Mouse (Mus musculus): ENCODE data around the gene Armh1.

Gene Armh1

DNA sequence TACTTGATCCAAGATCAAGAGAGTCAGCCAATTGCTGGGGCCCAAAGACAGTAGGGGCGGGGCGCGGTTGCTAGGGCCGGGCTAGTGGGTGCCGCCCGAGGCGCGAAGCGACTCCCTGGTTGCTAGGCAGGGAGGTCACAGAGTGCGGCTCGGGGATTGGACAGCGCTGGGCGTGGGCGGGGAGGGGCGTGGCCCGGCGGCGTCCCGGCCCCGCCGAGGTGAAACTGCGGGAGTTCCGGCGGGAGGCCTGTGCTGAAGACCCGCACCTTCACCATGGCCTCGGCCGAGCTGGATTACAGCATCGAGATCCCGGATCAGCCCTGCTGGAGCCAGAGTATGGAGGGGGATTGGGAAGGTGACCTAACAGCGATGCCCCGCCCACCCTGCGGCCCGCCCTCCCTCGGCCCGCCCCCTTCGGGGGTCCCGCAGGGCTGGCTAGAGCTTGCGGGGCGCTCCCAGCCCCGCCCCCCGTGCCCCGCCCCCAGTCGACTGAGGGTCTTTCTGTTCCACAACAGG lies at the start of gene Armh1, which contains the start of gene Tmem53:
TSS of gene Armh1 (minus strand) at position 325 of the 516 bp plus-strand sequence.
TSS of gene Tmem53 (plus strand) at position 151 of the 516 bp plus-strand sequence.
- DNase-seq (ENCODE audit: low spot score in 2 of 2), result peak; percentile 73 to 83

- DNase-seq (ENCODE audit: low spot score in 2 of 2), result no peak
Measured at GRCm38 (mm10) chr4:117299921-117300320, 48.0 kb upstream of the Armh1 start.

DNA sequence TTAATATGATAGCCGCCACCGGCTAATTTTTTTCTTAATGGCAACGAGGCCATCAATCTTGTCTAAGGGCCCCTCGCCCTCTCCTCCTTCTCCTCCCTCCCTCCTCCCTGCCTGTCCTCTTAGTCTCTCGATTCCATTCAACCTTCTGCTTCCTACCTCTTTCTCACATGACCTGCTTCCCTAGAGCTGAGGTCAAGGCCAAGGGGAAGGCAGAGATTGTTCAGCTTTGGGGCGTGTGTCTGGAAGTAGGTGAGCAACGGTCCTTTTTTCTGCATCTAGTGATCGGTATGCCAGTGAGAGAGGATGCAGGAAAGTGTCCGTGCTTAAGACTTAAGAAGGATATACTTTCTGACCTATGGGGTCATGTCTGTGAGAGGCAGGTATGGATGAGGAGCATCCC lies 45.9 kb upstream of the Armh1 start:
- DNase-seq (ENCODE audit: low spot score in 2 of 2), result no peak

GRCm38 (mm10) chr4:117296849-117297593 lies 45.1 kb upstream of the Armh1 start:
- no peak for DNase-seq (ENCODE audit: low spot score in 2 of 2)

GRCm38 (mm10) chr4:117291696-117292095 lies 39.8 kb upstream of the Armh1 start:
- no peak for DNase-seq (ENCODE audit: low spot score in 2 of 2)

- DNase-seq (ENCODE audit: low spot score in 2 of 2), result peak; percentile 56 to 71
Measured at GRCm38 (mm10) chr4:117288927-117289801, 37.2 kb upstream of the Armh1 start.

DNA sequence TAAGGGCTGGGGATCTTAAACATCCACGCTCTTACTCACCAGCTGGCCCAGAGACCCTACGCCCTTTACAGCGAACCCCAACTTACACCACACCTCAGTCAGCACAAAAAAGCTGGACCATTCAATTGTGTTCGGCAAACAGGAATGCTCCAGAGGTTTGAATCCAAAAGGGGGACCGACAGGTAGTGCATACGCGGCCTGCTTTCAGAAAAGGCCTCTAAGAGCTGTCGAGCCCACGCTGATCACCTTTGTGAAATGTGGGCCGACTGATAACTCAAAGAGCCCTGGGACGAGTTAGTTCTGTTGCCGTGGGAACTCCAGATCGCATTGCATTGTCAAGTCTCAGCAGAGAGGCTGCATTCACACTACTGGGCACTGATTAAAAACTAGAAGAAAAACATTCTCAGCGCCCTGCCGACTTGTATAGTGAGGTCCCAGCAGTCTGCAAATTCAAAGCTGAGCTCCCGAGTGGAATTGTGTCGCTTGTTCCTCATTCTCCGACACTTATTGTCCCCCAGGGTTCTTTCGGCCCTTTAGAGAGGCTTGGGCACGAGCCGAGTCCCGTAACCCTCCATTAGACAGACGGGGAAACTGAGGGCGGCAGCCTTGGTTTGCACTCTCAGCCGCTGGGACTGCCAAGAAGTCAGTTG lies 36.5 kb upstream of the Armh1 start:
- no peak for DNase-seq (ENCODE audit: low spot score in 2 of 2)

DNA sequence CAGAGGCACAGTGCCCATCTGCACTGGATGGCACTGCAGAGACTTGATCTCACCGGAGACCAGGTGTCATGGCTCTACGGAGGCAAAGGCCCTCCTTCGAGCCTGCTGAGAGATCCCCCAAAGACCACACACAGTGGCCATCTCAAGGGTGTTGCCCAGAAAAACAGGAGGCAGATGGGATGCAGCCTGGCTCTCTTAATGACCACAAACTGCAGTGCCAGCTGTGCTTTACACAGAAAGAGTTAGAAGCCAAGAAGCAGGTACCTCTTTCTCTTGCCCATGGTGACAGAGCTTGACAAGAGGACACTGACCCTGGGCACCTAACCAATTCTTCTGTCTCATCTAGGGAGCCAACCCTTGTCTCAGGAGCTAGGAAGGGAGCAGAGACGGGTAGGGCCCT lies 32.4 kb upstream of the Armh1 start:
- DNase-seq (ENCODE audit: low spot score in 2 of 2), result no peak

- DNase-seq (ENCODE audit: low spot score in 2 of 2), result peak in 1 of 2 experiments; percentile 67
Measured at GRCm38 (mm10) chr4:117283271-117284191, 31.6 kb upstream of the Armh1 start.

DNA sequence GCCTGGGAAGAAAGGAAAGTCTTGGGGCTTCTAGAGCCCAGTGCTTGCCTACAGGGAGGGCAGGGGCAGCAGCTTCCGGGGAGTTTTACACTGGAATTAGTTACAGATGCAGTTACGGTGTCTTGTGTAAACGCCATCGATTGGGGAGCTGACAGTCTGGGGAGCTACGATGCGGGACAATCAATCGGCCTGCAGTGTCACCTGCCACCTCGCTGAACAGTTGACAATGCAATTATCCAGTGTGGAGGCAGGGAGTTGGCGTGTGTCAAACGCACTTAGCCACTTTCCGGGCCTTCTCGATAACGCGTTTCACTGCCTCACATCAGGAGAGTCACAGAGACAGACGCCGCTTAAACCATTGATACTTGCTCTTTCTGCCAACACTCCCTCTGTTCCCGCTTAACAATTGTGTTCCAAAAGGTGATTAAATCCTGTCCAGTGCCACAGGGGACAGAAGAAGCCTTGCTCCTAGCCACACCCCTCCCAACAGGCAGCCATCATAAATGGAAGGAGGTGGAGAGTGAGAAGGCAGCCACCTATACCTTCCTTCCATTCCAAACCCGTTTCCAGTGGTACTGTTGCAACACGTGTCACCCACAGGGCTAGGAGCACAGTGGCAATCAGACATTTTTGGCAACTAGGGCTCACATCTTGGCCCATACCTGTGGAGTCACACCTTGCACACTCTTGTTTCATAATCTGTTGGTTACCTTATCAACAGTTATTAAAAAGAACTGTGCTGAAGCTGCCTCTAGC lies 29.3 kb upstream of the Armh1 start:
- no peak for DNase-seq (ENCODE audit: low spot score in 2 of 2)

- DNase-seq (ENCODE audit: low spot score in 2 of 2), result no peak
Measured at GRCm38 (mm10) chr4:117280397-117280930, 28.5 kb upstream of the Armh1 start.

- no peak for DNase-seq (ENCODE audit: low spot score in 2 of 2)
Measured at GRCm38 (mm10) chr4:117279253-117279642, 27.3 kb upstream of the Armh1 start.

GRCm38 (mm10) chr4:117278381-117279252 lies 26.7 kb upstream of the Armh1 start:
- no peak for DNase-seq (ENCODE audit: low spot score in 2 of 2)

GRCm38 (mm10) chr4:117277687-117278086 lies 25.8 kb upstream of the Armh1 start:
- no peak for DNase-seq (ENCODE audit: low spot score in 2 of 2)

DNA sequence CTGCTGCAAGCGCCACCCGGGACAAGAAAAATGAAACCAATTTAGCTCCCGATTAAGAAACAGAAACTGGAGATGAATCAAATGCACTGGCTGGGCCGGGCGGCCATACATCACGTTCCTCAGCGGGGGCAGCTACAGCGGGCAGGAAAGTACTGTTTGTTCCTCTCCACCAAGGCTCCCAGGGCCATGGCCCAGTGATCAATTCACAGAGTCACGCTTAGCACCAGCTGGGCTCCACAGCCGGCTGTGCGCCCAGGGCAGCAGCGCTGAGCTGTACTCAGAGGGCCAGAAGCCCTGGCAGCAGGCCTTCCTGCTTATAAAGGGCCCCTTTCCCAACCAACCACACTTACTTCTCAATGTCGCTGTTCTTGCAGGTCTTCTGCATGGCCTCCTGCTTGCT lies 25.1 kb upstream of the Armh1 start:
- no peak for DNase-seq (ENCODE audit: low spot score in 2 of 2)

GRCm38 (mm10) chr4:117276281-117276711 lies 24.4 kb upstream of the Armh1 start:
- no peak for DNase-seq (ENCODE audit: low spot score in 2 of 2)

- no peak for DNase-seq (ENCODE audit: low spot score in 2 of 2)
Measured at GRCm38 (mm10) chr4:117274720-117275119, 22.8 kb upstream of the Armh1 start.

- no peak for DNase-seq (ENCODE audit: low spot score in 2 of 2)
Measured at GRCm38 (mm10) chr4:117272459-117272858, 20.5 kb upstream of the Armh1 start.

DNA sequence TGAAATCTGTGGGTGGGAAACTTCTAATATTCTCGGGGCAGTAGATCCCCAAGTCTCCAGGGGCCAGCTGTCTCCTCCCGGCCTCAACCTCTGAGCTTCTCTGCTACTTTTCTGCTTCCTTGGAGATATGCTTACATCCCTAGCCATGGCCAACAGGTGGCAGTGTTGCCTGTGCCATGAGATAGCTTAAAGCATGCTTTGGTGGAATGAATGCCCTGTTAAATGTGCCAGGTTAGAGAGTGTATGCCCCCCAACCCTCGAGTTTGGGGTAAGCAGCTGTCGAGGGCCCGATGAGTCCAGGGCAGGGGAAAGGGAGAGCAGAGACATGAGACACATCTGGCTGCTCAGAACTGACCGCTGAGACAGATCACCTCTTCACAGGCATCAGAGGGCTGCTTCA lies 18.4 kb upstream of the Armh1 start:
- DNase-seq (ENCODE audit: low spot score in 2 of 2), result peak; percentile 76 to 86
